Mouse (Mus musculus) lung, adult 2 months (tissue): ENCODE results near the gene Pym1.

Experiments used
- CTCF ChIP-seq: fragments of 200-500 bp; IDR thresholded peaks from 2 replicates; pipeline ENCODE4 v1.5.1; 2011; ENCODE audit warnings: mild to moderate bottlenecking, low read length, control low read depth; ENCODE audit not compliant: insufficient read depth
- POLR2A ChIP-seq: fragments of 200-500 bp; IDR thresholded peaks from 2 replicates; pipeline ENCODE4 v1.6.1; 2011; ENCODE audit warnings: low read depth, mild to moderate bottlenecking, control low read depth, low read length, borderline replicate concordance; ENCODE audit errors: extremely low read depth

GRCm38 (mm10) chr10:128806086-128806485 lies 58.4 kb downstream of the Pym1 start:
- TF ChIP-seq CTCF = no peak
- TF ChIP-seq POLR2A = no peak
